1 mouse cellular context compared by ENCODE assay signal in genomic region chr11:115766356-115766943, GRCm38 (mm10).
TF ChIP-seq lines count a peak whose summit lies in the region.

No protein-coding gene starts in this region.

TF ChIP-seq in CH12.LX, 34 proteins besides CTCF, POLR2A, EP300 and RAD21 (continued from another document):
- no peak for TF ChIP-seq ZMIZ1 (IDR thresholded peaks at IDR 0.05; ENCODE audit: low read depth, low read length)
- TF ChIP-seq JUND (conservative IDR thresholded peaks at IDR 0.05; ENCODE audit: low read depth, low read length): no peak
- no peak for TF ChIP-seq ETS1 (conservative IDR thresholded peaks at IDR 0.05; ENCODE audit: low read depth, low read length)
- no peak for TF ChIP-seq ELF1 (IDR thresholded peaks at IDR 0.05; ENCODE audit: low read depth, low read length)
